Mouse (Mus musculus): Measurements from ENCODE around the gene Osbp2. TPM values are rescaled to one million over a fixed set of nuclear protein-coding genes. Genes with fewer than 3 reads are reported as not detected.

Gene Osbp2
- total RNA-seq, 1 experiment = 0.27 TPM

GRCm38 (mm10) chr11:3733933-3734636, 129.6 kb downstream of the Osbp2 start:
- in situ Hi-C loops (cut with MboI; ENCODE audit: low sequenced_read_pairs in 2 of 2, unreplicated experiment in 2 of 2) = no loop called here
- H3K4me1 ChIP-seq (ENCODE audit: control insufficient read depth in 2 of 2, insufficient read depth in 2 of 2, low read length in 2 of 2, poor library complexity in 1 of 2) = no peaks in the 10 kb centered on the region

GRCm38 (mm10) chr11:3731469-3731868, 132.2 kb downstream of the Osbp2 start:
- Histone ChIP-seq H3K4me3 (ENCODE audit: insufficient read depth in 1 of 2, low read depth in 1 of 2, low read length in 2 of 2, poor library complexity in 1 of 2, severe bottlenecking in 1 of 2) (no peak overlapping the region), H3K27ac (ENCODE audit: insufficient read depth, low read depth, low read length, poor library complexity, severe bottlenecking) (no peak overlapping the region), H3K36me3 (ENCODE audit: control insufficient read depth, insufficient read depth, low read length, poor library complexity, severe bottlenecking) (no peaks in the 10 kb centered on the region), H3K4me1 (ENCODE audit: control insufficient read depth in 2 of 2, insufficient read depth in 2 of 2, low read length in 2 of 2, poor library complexity in 1 of 2) (no peaks in the 10 kb centered on the region), H3K9me3 (ENCODE audit: control insufficient read depth, insufficient read depth, low read depth, low read length) (no peaks in the 10 kb centered on the region), H3K9ac (ENCODE audit: insufficient read depth, low read depth, low read length, poor library complexity, severe bottlenecking) (no peak overlapping the region)
- in situ Hi-C loops (cut with MboI; ENCODE audit: low sequenced_read_pairs in 2 of 2, unreplicated experiment in 2 of 2) = no loop called here
- TF ChIP-seq HCFC1 (IDR thresholded peaks at IDR 0.05; ENCODE audit: borderline replicate concordance, insufficient read depth, low read length) (no peak), ZC3H11A (IDR thresholded peaks at IDR 0.05; ENCODE audit: borderline replicate concordance, low read depth, low read length) (no peak), CHD2 (IDR thresholded peaks at IDR 0.05; ENCODE audit: low read depth, low read length) (no peak), MAFK (IDR thresholded peaks at IDR 0.05; ENCODE audit: insufficient read depth, low read depth, low read length) (no peak)
- DNase-seq (ENCODE audit: low read depth, low spot score) = no peak

More at GRCm38 (mm10) chr11:3733933-3734636, 129.6 kb downstream of the Osbp2 start:
- no peaks in the 10 kb centered on the region for H3K9me3 ChIP-seq (ENCODE audit: control insufficient read depth, insufficient read depth, low read depth, low read length)
- no peak overlapping the region for H3K27ac ChIP-seq (ENCODE audit: insufficient read depth, low read depth, low read length, poor library complexity, severe bottlenecking)
- TF ChIP-seq ZC3H11A (IDR thresholded peaks at IDR 0.05; ENCODE audit: borderline replicate concordance, low read depth, low read length) (no peak), MAFK (IDR thresholded peaks at IDR 0.05; ENCODE audit: insufficient read depth, low read depth, low read length) (no peak), HCFC1 (IDR thresholded peaks at IDR 0.05; ENCODE audit: borderline replicate concordance, insufficient read depth, low read length) (no peak), CHD2 (IDR thresholded peaks at IDR 0.05; ENCODE audit: low read depth, low read length) (no peak), ZNF384 (IDR thresholded peaks at IDR 0.05; ENCODE audit: low read depth, low read length) (no peak)
- H3K9ac ChIP-seq (ENCODE audit: insufficient read depth, low read depth, low read length, poor library complexity, severe bottlenecking) = no peak overlapping the region
- H3K4me3 ChIP-seq (ENCODE audit: insufficient read depth in 1 of 2, low read depth in 1 of 2, low read length in 2 of 2, poor library complexity in 1 of 2, severe bottlenecking in 1 of 2) = no peak overlapping the region
- DNase-seq (ENCODE audit: low read depth, low spot score) = no peak
- H3K36me3 ChIP-seq (ENCODE audit: control insufficient read depth, insufficient read depth, low read length, poor library complexity, severe bottlenecking) = no peaks in the 10 kb centered on the region

- in situ Hi-C loops (cut with MboI; ENCODE audit: low sequenced_read_pairs in 2 of 2, unreplicated experiment in 2 of 2) = no loop called here
- H3K9me3 ChIP-seq (ENCODE audit: control insufficient read depth, insufficient read depth, low read depth, low read length) = no peaks in the 10 kb centered on the region
- no peak overlapping the region for H3K27ac ChIP-seq (ENCODE audit: insufficient read depth, low read depth, low read length, poor library complexity, severe bottlenecking)
- no peaks in the 10 kb centered on the region for H3K36me3 ChIP-seq (ENCODE audit: control insufficient read depth, insufficient read depth, low read length, poor library complexity, severe bottlenecking)
- H3K4me3 ChIP-seq (ENCODE audit: insufficient read depth in 1 of 2, low read depth in 1 of 2, low read length in 2 of 2, poor library complexity in 1 of 2, severe bottlenecking in 1 of 2) = no peak overlapping the region
- no peak for DNase-seq (ENCODE audit: low read depth, low spot score)
- TF ChIP-seq CHD2 (IDR thresholded peaks at IDR 0.05; ENCODE audit: low read depth, low read length) = no peak
- TF ChIP-seq HCFC1 (IDR thresholded peaks at IDR 0.05; ENCODE audit: borderline replicate concordance, insufficient read depth, low read length) = no peak
- no peak overlapping the region for H3K9ac ChIP-seq (ENCODE audit: insufficient read depth, low read depth, low read length, poor library complexity, severe bottlenecking)
- no peaks in the 10 kb centered on the region for H3K4me1 ChIP-seq (ENCODE audit: control insufficient read depth in 2 of 2, insufficient read depth in 2 of 2, low read length in 2 of 2, poor library complexity in 1 of 2)
Observed at GRCm38 (mm10) chr11:3727438-3728105, 136.1 kb downstream of the Osbp2 start.

- H3K4me1 ChIP-seq (ENCODE audit: control insufficient read depth in 2 of 2, insufficient read depth in 2 of 2, low read length in 2 of 2, poor library complexity in 1 of 2) = no peaks in the 10 kb centered on the region
- H3K27ac ChIP-seq (ENCODE audit: insufficient read depth, low read depth, low read length, poor library complexity, severe bottlenecking) = no peak overlapping the region
- H3K9me3 ChIP-seq (ENCODE audit: control insufficient read depth, insufficient read depth, low read depth, low read length) = no peaks in the 10 kb centered on the region
- TF ChIP-seq MAFK (IDR thresholded peaks at IDR 0.05; ENCODE audit: insufficient read depth, low read depth, low read length) (no peak), CHD2 (IDR thresholded peaks at IDR 0.05; ENCODE audit: low read depth, low read length) (no peak), ZC3H11A (IDR thresholded peaks at IDR 0.05; ENCODE audit: borderline replicate concordance, low read depth, low read length) (no peak), HCFC1 (IDR thresholded peaks at IDR 0.05; ENCODE audit: borderline replicate concordance, insufficient read depth, low read length) (no peak)
- in situ Hi-C loops (cut with MboI; ENCODE audit: low sequenced_read_pairs in 2 of 2, unreplicated experiment in 2 of 2) = no loop called here
- no peak overlapping the region for H3K9ac ChIP-seq (ENCODE audit: insufficient read depth, low read depth, low read length, poor library complexity, severe bottlenecking)
- H3K36me3 ChIP-seq (ENCODE audit: control insufficient read depth, insufficient read depth, low read length, poor library complexity, severe bottlenecking) = no peaks in the 10 kb centered on the region
- no peak overlapping the region for H3K4me3 ChIP-seq (ENCODE audit: insufficient read depth in 1 of 2, low read depth in 1 of 2, low read length in 2 of 2, poor library complexity in 1 of 2, severe bottlenecking in 1 of 2)
- DNase-seq (ENCODE audit: low read depth, low spot score) = no peak
Observed at GRCm38 (mm10) chr11:3725331-3726054, 138.2 kb downstream of the Osbp2 start.

All from ES-E14 (cell line).